Mouse (Mus musculus) cerebellum, adult 2 months (tissue): ENCODE data around the gene Slc5a11.

Source experiments
- CTCF ChIP-seq: fragments of 200-500 bp; IDR thresholded peaks from 2 replicates; pipeline ENCODE4 v1.5.1; 2011; ENCODE audit warnings: low read depth, mild to moderate bottlenecking, control low read depth, low read length, moderate library complexity, borderline replicate concordance; ENCODE audit not compliant: insufficient read depth
- POLR2A ChIP-seq: fragments of 200-500 bp; IDR thresholded peaks from 2 replicates; pipeline ENCODE4 v1.6.1; 2011; ENCODE audit warnings: low read length, control low read depth, borderline replicate concordance; ENCODE audit not compliant: insufficient read depth

DNA sequence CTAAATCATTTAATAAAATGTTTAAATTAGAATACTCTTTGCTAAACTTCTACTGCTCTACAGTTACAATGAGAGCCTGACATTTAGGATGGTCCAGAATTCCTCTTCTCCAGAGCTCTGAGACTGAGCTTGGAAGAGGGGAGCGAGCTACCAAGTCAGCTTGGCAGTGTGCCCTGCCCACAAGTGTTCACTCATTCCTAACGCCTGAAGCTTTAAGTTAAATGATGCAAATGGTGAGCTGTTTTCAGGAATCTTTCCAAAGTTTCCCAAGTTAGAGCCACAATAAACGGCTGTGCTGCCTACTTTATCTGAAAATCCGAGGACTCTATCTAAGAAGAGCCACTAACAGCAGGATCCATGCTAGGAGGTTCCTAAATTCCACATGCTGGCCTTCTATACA, 69.2 kb downstream of the Slc5a11 start:
- TF ChIP-seq CTCF (no peak), POLR2A (no peak)
